Comparison of ENCODE assay signal across 16 mouse cellular contexts in the genomic region with DNA sequence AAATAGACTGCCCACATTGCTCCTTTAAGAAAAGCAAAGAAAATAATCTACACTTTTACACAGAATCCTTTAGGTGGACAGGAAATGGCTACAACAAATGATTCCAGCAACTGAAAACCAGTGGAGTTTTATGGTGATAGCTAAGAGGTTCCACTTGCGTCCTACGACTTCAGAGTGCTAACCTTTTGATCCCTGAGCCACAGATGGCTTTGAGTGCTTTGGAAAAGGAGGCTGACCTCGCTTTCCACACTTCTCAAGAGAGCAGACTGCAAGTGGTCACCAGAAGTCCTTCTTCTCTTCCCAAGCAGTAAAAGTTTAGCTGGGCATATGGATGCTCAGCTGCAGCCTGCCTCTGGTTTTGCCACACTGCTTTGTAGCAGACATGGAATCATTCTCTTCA.
"Had no signal": no experiment of that assay in that cellular context is flagged by ENCODE, and none has a peak within 500 bp of the region (broad histone marks: within the 10 kb centered on the region; RNA-seq: fewer than 3 reads in every experiment).

No protein-coding gene starts in this region.

- H3K27ac ChIP-seq: intestine, embryonic 15.5 days; kidney, embryonic 15.5 days; liver, embryonic 14.5 days; midbrain, embryonic 15.5 days; neural tube, embryonic 13.5 days had no signal

- H3K9ac ChIP-seq: intestine, embryonic 15.5 days; kidney, embryonic 15.5 days; liver, embryonic 14.5 days; midbrain, embryonic 15.5 days; neural tube, embryonic 13.5 days had no signal

- DNase-seq: kidney, adult 2 months; kidney, postnatal 36 days; layer of hippocampus, adult 9-11 months; layer of hippocampus, postnatal 36 days; lung, adult 2 months; lung, postnatal 36 days; retina, postnatal 1 day; right cerebral cortex, postnatal 4 days; spleen, adult 18-20 months; thymus, postnatal 4 days had no signal

- H3K27me3 ChIP-seq: intestine, embryonic 15.5 days; kidney, embryonic 15.5 days; midbrain, embryonic 15.5 days; neural tube, embryonic 13.5 days had no signal

- H3K4me2 ChIP-seq: intestine, embryonic 15.5 days; kidney, embryonic 15.5 days; midbrain, embryonic 15.5 days; neural tube, embryonic 13.5 days had no signal

- H3K4me3 ChIP-seq: intestine, embryonic 15.5 days; kidney, embryonic 15.5 days; midbrain, embryonic 15.5 days; neural tube, embryonic 13.5 days had no signal

- H3K4me1 ChIP-seq: intestine, embryonic 15.5 days; kidney, embryonic 15.5 days; midbrain, embryonic 15.5 days had no signal

- ATAC-seq: intestine, embryonic 15.5 days; lung, postnatal 0 days; midbrain, embryonic 15.5 days had no signal

- H3K9me3 ChIP-seq: intestine, embryonic 15.5 days; kidney, embryonic 15.5 days; midbrain, embryonic 15.5 days; neural tube, embryonic 13.5 days had no signal

- H3K36me3 ChIP-seq: intestine, embryonic 15.5 days; kidney, embryonic 15.5 days; midbrain, embryonic 15.5 days; neural tube, embryonic 13.5 days had no signal
